Mouse (Mus musculus): Measurements from ENCODE around the gene Cab39.
"Not testable (repeated sequence)": the region's sequence is repeated elsewhere in the genome, so short reads cannot be mapped to it uniquely, and the experiment has no call there.

The Cab39 gene

DNA sequence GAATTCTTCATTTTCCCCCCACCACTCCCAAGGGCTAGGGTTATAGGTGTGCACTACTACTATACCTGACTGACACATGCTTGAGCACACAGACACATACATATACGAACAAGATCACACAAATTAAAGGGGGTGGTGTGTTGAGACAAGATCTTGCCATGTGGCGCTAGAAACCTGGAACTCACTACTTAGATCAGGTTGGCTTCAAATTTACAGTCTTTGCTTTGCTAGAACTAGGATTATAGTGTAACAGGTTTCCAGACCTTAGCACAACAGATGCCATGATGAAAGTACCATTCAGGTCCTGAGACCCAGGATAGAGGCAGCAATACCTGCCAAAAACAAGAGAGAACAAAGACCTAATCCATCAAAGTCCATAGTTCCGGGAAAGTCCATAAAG lies 1.8 kb upstream of the Cab39 start:
- DNase-seq, result no peak

DNA sequence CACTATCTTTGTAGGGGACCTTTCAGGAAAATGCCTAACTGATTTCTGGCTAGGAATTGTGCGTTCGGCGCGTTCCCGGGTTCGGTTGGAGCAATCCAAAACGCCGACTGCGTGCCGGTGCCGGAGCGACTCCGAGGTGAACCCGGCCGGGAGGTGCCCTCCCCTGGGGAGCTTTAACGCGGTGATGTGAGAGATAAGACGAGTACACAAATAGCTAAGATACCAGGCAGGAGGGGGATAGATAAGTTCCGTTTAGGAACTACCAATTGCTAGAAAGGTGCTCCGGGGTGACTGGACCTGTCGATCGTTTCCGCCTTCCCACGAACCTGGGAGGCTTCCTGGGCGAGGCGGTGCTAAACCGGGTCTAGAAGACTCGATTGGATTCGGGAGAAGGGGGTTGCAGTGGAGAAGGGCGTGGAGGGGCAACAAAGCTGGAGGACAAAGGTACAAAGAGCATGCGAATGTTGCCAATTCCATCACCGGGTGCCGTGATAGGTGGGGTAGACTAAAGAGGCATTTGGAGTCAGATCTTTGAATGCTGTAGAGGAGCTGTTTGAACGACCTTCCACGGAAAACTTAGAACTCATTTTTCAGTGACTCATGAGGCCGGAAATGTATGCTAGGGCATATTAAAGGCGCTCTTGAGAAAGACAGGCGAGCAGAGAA lies 998 bp downstream of the Cab39 start:
- DNase-seq, result peak; percentile 40

DNA sequence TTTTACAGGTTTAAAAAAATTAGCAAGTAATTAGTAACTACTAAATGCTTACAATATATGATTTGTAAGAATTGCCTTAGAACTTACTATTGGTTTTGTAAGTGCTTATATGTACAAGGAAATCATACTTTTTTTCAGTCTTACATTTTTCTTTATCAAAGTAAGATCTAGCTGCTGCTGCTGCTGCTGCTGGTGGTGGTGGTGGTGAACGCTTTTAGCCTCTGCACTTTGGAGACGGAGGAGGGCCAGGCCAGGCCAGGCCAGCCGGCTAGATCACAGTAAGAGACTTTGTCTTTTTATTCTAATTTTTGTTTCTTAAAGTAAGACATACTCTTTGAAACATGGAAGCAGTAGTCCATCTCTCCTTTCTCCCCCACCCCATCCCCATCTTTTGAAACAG lies 2.0 kb downstream of the Cab39 start:
- DNase-seq, result peak; percentile 3

DNA sequence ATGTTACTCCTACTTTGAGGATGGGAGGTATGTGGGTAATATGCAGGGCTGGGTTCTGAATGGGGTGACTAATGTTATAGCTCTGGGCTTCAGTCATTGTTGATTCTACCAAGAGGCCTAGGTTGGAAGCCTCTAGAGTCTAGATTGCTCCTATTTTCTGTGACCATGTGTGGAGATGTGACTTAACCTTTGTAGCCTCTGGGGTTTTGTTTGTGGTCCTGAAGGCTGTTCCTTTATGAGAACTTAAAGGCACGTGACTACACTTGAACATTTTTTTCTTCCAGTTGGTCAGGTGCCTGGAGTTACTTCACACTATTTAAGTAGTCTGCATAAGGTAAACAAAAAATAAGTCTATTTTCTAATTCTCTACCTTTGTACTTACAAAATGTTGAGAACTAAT lies 6.5 kb downstream of the Cab39 start:
- no peak for DNase-seq

DNA sequence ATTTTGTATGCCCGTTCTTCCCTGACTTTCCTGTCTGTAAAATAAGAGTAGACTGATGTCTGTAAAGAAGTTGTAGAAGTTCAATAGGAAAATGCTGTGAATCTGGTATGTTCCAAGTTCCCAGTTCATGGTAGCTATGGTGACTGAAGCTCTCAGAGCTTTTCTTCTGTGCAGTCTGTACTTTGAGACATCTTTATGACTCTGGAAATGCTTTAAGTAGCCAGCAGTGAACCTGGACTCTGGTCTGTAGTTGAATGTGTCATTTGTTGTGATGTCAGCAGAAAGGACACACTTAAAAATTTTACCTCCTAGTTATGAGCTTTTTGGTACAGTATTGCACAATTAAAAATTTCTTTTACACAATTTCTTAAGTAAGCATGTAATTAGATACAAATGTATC lies 9.3 kb downstream of the Cab39 start:
- DNase-seq, result no peak

DNA sequence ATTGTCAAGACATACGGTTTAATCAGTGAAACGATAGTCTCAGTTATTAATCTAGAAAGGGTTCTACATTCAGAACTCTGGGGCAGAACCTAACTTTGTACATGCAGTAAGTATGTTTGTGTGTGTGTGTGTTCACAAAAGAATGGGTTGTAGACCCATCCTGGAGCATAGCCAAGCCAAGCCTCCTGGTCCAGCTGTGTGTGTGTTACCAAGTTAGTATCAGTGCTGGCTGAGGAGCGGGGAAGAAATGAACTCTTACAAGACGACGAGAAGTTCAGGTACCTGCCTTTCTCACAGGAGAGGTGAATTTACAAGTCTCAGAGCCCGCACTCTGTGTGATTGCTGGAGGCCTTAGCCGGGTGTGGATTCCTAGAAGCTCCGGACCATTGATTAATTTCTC lies 11.3 kb downstream of the Cab39 start:
- no peak for DNase-seq

DNA sequence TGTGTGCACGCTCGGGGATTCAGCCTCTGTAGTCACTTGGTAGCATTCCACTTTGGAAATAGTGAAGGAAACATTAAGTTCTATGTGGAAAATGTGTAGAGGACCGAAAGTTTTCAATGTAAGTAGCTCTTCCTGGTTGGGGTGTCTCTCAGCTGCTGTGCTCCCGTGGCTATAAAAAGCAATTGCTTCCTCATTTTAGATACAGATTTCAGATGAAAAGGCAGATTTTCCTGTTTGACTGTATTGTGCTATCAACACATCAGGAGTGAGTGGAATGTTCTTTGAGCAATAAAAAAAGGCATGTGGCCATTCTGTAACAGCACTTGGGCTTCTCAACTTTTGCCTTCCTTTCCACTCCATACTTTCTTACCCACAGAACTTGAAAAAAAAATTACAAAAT lies 16.0 kb downstream of the Cab39 start:
- no peak for DNase-seq

DNA sequence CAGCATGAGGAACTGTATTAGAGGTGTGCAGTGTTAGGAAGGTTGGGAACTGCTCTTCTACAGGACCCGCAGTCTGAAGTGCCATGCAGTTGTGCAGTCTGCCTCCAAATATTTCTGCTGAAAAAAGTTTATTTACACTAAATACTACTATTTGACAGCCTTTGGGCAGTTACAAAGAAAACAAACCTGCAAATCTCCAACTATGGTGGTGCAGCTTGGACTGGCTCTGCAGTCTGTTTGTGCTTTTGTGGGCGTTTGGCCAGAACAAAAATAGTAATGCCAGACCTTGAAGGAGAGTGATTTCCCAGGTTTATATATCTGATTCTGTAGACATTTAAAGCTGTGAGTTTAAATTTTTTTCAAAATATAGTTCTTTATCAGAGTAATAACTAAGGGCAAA lies 17.1 kb downstream of the Cab39 start:
- peak; percentile 58 for DNase-seq

DNA sequence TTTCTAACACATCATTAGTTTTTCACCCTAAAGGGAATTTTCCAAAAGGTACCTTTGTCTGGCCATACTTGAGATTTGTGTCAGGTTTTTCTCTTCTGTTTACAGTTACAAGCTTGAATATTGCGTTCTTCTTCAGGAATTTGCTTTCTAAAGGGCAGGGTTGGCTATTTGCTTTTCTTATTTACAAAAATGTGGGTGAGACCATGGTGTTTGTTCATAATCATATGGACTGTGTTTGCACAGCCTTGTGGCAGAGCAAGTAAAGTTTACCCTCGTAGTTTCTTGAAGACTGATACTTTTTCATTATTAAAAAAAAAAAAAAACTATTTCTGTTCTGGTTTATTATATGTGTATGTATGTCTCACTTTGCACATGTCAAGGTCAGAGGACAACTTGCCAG lies 17.5 kb downstream of the Cab39 start:
- no peak for DNase-seq

DNA sequence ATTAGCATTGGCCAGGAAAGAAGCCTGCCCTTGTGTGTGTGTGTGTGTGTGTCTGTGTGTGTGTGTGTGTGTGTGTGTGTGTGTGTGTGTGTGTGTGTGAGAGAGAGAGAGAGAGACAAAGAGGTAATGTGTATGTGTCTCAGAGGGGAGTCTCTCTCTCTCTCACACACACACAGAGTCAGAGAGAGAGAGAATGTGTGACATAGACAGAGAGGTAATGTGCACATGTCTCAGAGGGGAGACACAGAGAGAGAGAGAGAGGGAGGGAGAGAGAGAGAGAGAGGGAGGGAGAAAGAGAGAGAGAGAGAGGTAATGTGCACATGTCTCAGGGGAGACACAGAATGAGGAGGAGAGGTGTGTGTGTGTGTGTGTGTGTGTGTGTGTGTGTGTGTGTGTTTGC lies 21.0 kb downstream of the Cab39 start:
- DNase-seq, result not testable (repeated sequence)

DNA sequence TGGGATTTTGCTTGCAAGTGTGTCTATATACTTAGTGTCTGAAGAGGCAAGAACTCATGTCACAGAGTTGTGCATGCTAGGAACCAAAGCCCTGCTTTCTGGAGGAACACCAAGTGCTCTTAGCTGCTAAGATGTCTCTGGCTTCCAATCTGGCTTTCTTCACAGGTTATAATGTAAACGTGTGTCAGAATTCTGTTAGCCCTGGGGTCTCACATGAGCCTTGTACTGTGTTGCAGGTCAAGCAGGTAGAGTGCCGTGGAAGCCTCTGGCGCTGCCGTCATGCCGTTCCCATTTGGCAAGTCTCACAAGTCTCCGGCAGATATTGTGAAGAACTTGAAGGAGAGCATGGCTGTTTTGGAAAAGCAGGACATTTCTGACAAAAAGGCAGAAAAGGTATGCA lies 24.9 kb downstream of the Cab39 start:
- DNase-seq, result no peak

DNA sequence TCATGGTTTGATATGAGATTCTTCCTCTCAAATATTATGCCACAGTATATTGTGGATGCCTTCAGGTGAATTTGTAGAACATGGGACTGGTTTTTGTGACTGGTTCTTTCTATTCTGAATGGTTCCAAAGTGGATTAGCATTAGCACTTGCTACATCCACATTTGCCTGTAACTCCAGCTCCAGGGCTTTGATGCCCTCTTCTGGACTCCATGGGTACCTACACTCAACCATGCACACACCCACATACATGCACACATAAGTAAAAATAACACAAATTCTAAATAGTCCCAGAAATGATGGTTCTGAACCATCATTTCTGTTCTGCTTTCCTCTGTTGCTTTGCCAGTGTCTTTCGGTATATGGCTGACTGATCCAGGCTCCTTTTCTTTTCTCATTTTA lies 26.5 kb downstream of the Cab39 start:
- no peak for DNase-seq

DNA sequence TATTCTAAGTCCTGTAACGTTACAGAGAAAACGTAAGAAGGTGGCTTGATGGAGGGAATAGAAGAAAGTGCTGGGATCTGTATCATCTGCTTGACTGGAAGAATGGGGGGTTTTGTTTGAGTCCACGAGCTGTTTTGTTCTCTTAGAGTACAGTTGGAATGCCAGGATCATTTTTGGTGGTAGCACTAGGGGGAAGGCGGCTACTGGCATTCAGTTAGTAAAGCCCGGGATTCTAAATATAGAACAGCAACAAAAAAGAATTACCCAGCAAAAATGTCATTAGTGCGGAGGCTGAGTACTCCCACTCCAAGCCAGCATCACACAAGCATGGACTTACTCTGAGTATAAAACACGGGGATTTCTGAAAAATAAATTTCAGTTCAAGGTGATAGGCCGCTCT lies 29.0 kb downstream of the Cab39 start:
- DNase-seq, result no peak

DNA sequence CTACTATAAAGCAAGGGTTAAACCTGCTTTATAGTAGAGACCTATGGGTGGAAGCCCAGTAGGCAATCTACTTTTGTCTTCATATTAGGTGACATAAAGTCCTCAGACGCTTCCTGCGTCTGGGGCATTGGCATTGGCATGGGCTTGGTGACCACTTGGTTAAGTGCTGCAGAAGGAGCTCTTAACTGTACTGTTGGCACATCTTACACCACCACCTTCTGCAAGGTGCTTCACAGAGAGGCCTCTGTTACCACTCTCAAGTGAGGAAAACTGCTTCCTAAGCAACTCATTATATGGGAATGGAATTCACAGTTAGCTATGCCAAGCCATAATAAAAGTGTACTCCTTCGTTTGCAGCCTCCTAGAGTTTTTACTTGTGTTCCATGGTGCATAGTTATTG lies 31.7 kb downstream of the Cab39 start:
- no peak for DNase-seq

DNA sequence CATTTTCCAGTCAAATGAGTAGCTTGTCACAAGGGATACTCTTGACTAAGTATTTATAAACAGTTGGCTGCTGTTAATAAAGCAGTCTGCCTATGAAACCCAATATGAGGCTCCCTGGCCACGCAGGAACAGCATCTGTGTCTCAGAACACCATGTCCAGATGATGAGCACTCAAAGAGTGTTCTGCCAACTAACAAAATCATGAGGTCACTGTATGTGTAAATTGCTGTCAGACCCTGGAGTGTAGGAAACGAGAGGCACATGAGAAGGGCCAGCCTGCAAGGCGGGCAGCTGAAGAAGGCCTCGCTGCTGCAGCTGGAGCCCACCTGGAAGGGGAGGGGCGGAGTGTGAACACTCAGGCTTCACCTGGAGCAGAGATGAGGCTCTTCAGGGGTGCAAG lies 33.9 kb downstream of the Cab39 start:
- no peak for DNase-seq

DNA sequence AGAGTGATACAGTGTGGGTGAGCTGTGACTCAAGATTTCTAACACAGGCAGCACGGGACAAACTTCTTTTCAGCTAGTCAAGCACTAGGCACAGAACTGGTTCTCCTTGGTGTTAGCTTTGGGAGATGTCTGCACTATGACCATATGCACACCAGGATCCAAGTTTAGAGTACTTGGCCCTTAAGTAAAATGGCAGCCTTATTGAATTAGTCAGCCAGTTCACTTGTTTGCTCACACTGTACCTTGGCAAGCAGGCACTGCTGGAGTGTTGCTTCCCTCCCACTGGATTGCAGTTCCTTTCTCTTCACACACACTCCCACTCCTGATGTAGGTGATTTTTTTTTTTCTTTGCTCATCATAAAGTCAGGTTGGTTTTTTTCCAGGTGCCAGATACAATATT lies 35.8 kb downstream of the Cab39 start:
- DNase-seq, result no peak

DNA sequence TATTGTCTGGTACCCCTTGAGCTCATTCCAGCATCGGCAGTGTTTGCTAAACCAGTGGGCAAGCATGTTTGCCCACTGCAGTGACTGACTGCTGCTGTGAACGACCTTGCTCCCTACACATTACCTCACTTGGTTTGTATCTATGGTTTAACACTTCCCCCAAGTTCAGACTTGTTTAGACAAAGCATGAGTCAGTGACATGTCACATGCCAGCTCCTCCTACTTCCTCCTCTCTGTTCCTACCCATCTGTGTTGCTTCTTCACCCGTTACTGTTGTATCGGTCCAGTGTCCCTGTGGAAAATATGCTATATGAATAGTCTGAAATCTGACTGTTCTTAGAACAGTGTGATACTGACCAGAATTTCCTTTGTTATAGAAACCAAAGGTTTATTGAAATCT lies 44.8 kb downstream of the Cab39 start:
- DNase-seq, result no peak

DNA sequence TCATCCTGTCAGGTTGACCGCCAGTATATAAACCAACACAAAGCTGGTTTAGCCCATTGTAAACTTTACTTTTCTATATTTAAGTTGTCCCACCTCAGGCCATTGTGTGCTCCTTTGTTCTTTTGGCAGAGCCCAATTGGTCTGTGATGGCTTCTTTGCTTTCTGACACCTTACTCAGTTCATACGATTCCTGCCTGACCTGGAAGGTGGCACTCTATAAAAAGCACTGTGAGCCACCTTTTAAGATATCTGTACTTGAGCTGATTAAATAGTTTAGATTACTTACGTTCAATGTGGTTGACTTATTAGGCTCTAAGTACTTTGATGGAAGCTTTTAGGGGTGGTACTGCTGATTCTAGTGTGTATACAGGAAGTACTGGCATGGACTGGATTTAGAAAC lies 46.1 kb downstream of the Cab39 start:
- DNase-seq, result no peak

DNA sequence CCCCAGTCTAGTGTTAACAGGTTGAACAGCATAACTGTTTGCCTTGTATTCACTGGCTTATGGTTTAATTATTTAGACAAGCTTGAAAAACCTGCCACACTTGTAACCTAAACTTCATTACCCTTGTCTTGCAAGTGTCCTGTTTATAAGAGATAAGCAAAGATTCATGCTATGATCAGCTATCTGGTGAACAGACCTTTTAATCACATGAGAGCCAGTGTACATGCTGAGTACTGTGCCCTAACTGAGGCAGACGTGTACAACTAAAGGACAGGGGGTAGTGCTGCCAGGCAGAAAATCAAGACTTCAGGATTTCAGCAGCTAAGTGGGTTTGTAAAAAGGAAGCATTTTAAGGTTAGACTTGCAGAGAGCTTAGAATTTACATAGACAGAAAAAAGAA lies 46.5 kb downstream of the Cab39 start:
- DNase-seq, result no peak

DNA sequence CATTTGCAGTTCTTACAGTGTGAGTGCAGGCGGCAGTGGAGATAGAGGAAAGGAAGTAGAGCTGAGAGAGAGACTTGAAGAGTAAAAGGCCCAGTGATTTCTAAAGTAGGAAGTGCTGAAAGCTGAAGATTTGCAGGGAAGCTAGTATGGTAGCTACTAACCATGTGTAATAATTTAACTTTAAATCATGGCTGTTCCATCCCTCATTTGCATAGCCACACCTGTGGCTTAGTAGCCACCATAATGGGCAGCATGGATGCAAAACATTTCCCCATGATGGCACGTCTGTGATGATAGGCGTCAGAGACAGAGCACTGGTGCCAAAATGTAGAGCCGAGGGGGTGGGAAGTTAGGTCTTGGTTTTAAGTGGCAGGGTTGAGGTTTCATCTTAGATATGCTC lies 47.2 kb downstream of the Cab39 start:
- DNase-seq, result no peak

DNA sequence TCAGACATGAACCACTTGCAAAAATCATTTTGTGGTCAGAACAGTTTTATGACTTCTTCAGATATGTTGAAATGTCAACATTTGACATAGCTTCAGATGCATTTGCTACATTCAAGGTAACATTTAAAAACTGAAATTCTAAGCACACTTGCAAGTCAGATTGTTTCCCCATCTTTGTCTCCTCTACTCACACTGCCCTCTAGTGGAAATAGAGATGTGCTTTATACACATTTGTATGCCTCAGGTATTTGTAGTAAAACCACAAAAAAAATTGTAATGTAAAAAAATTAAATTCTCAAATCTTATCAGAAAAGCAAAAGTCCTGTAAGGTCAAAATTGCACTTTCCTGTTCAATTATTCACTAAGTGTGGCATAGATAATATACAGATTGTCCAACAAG lies 49.0 kb downstream of the Cab39 start:
- peak; percentile 56 for DNase-seq

DNA sequence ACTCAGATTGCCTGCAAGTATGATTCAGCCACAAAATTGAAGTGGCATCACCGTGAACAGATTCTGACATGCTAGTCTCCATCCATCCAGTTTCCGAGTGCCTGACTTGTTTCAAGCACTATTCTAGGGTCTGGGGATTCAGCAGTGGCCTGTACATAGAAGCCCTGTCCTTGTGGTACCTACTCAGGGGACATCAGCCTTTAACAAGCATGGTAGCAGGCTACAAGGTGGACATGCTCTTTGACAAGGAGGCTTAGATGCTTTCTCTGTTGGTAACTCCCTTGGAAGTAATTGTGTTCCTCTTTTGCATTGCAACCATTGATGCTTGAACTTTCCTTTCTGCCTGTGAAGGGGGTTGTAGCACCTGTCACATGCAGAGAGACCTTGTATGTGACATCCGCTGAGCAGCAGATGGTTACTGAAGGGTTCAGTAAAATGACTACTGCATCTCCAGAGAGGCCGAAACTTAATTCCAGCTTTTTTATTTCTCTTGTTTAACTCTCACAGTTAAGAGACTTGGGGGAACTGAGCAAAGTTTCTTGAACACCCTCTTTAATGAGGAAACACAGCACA lies 50.1 kb downstream of the Cab39 start:
- no peak for DNase-seq

DNA sequence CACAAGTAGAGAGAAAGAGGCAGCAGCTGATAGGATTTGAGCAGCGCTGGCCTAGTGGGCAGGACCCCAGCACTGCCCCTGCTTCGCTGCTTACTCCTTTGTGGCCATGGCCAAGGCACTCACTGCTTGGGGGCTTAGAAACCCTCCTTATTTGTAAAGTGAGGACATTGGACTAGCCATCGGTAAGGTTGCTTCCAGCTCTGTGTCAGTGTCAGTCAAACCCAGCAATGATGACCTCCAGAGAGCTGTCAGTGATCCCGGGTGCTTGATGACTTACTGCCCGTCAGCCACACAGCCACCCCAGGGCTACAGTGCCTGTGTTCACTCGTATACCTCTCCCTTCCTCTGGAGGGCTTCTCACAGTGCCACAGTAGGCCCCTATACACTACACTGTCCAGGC lies 51.7 kb downstream of the Cab39 start:
- DNase-seq, result no peak

DNA sequence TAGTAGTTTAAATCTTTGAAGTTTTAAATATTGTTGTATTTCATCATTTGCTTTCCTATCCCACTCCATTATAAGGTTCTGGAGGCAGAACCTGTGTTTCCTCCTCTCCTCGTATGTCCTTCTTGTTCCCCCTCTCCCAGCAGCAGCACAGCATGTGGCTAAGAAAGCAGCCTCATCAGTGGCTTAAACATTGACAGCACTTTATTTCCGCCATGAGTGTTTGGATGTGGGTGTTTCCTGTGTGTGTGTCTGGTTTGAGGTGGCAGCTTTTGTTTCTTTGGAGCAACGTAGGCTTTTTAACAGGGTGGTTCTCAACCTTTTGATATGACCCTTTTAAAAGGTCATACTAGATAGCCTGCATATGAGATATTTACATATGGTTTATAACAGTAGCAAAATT lies 52.2 kb downstream of the Cab39 start:
- no peak for DNase-seq

DNA sequence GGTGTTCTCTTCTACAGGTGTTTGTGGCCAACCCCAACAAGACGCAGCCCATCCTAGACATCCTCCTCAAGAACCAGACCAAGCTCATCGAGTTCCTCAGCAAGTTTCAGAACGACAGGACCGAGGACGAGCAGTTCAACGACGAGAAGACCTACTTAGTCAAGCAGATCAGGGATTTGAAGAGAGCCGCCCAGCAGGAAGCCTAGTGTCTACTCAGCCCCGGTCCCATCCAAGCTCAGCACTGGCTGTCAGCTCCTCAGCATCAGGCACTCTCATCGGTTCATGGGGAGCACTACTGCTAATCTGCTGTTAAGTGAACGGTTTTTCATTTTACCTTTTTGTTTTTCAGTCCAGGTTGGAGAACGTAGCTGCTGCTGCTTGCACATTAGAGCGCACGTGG lies 55.8 kb downstream of the Cab39 start:
- DNase-seq, result no peak

DNA sequence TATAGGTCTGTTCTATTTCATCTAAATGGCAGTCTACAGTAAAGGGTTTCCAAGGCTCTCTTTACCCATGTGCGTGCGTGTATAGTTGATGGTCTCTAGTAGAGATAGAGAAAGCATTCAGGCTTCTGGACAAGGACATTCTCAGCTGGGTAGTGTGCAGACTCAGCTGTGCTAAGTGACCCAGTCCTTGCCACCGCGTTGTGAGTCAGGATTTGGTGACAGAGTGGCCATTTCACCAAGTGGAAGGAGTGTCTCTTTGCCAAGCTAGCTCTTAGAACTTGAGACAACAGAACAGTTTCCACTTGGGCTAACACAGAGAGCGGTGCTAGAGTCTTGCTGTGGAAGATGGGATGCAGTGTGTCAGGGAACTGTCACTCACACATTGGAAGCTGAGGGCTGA lies 57.6 kb downstream of the Cab39 start:
- no peak for DNase-seq
